Mouse (Mus musculus) embryonic facial prominence, embryonic 10.5 days (tissue): ENCODE data around the gene Nmnat3. TPM values are rescaled to one million over a fixed set of nuclear protein-coding genes. Genes with fewer than 3 reads are reported as not detected.
A peak's percentile ranks its signal among the peaks of the same experiment; 100 is the strongest.

Experiments
- DNase-seq: peaks from one replicate; pipeline ENCODE4 v3.0.0-alpha.2; 2017; ENCODE audit warnings: low spot score
- H3K27ac ChIP-seq: fragments of 300-500 bp; sonication (generic); replicated peaks from 2 replicates; pipeline ENCODE4 v1.5.1; 2016; ENCODE audit warnings: mild to moderate bottlenecking
- H3K27me3 ChIP-seq: fragments of 300-500 bp; sonication (generic); replicated peaks from 2 replicates; pipeline ENCODE4 v1.6.1; 2016; ENCODE audit warnings: low read depth, mild to moderate bottlenecking; ENCODE audit not compliant: poor library complexity, severe bottlenecking
- H3K36me3 ChIP-seq: fragments of 300-500 bp; sonication (generic); replicated peaks from 2 replicates; pipeline ENCODE4 v1.6.1; 2016; ENCODE audit warnings: mild to moderate bottlenecking, moderate library complexity
- H3K4me1 ChIP-seq: fragments of 300-500 bp; sonication (generic); 2 replicates; pipeline ENCODE4 v1.6.1; 2016
- H3K4me3 ChIP-seq: fragments of 300-500 bp; sonication (generic); 2 replicates; pipeline ENCODE4 v1.5.1; 2016; ENCODE audit warnings: mild to moderate bottlenecking, moderate library complexity
- H3K9me3 ChIP-seq: fragments of 300-500 bp; sonication (generic); 2 replicates; pipeline ENCODE4 v1.6.1; 2016; ENCODE audit warnings: mild to moderate bottlenecking
- WGBS: fragments of 180-500 bp; shearing (Covaris S2); methylation state at CpG from one replicate; pipeline ENCODE4 v1.1.7; 2016; 5-methylcytosine and 5-hydroxymethylcytosine counted together
- polyA plus RNA-seq: library from polyadenylated mRNA; unstranded; fragments of >200 nt; fragmentation: Nextera tagmentation; extraction: Ambion mirVana; gene quantifications from 2 replicates; pipeline ENCODE4 v1.2.1, GENCODE M21; 2016

The Nmnat3 gene
- polyA plus RNA-seq, 1 experiment from 2014 or later, result 3.4 TPM

GRCm38 (mm10) chr9:98290591-98290990 lies 3.4 kb downstream of the Nmnat3 start:
- Histone ChIP-seq H3K27me3 (no peaks in the 10 kb centered on the region), H3K9me3 (no peaks in the 10 kb centered on the region), H3K27ac (no peak overlapping the region), H3K36me3 (no peaks in the 10 kb centered on the region), H3K4me3 (no peak overlapping the region), H3K4me1 (peaks cover 3% of the 10 kb centered on the region)
- DNase-seq, result no peak
- WGBS, result 85% methylated on average over 1 of the region's 1 CpGs

- peak overlapping the region; percentile 68 for H3K4me3 ChIP-seq
- no peaks in the 10 kb centered on the region for H3K36me3 ChIP-seq
- no peaks in the 10 kb centered on the region for H3K9me3 ChIP-seq
- DNase-seq, result peak; percentile 92
- H3K27ac ChIP-seq, result peak overlapping the region; percentile 82
- WGBS, result 1% methylated on average over 56 of the region's 56 CpGs
- peaks cover 20% of the 10 kb centered on the region for H3K4me1 ChIP-seq
- peaks cover 18% of the 10 kb centered on the region for H3K27me3 ChIP-seq
These were observed 9.4 kb downstream of the Nmnat3 start for GRCm38 (mm10) chr9:98296383-98297201.

- WGBS, result 18% methylated on average over 12 of the region's 12 CpGs
- H3K27me3 ChIP-seq, result peaks cover 18% of the 10 kb centered on the region
- H3K9me3 ChIP-seq, result no peaks in the 10 kb centered on the region
- H3K4me1 ChIP-seq, result peaks cover 20% of the 10 kb centered on the region
- peak overlapping the region; percentile 68 for H3K4me3 ChIP-seq
- peak; percentile 15 for DNase-seq
- peak overlapping the region; percentile 82; the same call in 1 of the 2 replicates for H3K27ac ChIP-seq
- H3K36me3 ChIP-seq, result no peaks in the 10 kb centered on the region
These were observed 10.2 kb downstream of the Nmnat3 start for GRCm38 (mm10) chr9:98297234-98297936.

- Histone ChIP-seq H3K27me3 (peaks cover 18% of the 10 kb centered on the region), H3K4me3 (peak overlapping the region; percentile 68; the same call in 1 of the 2 replicates), H3K9me3 (no peaks in the 10 kb centered on the region), H3K4me1 (peaks cover 20% of the 10 kb centered on the region), H3K27ac (no peak overlapping the region), H3K36me3 (no peaks in the 10 kb centered on the region)
- WGBS, result 69% methylated on average over 6 of the region's 6 CpGs
- DNase-seq, result no peak
These were observed 10.8 kb downstream of the Nmnat3 start for GRCm38 (mm10) chr9:98297937-98298595.

GRCm38 (mm10) chr9:98298761-98299160 lies 11.5 kb downstream of the Nmnat3 start:
- Histone ChIP-seq H3K36me3 (no peaks in the 10 kb centered on the region), H3K4me1 (peaks cover 20% of the 10 kb centered on the region), H3K9me3 (no peaks in the 10 kb centered on the region), H3K27me3 (peaks cover 18% of the 10 kb centered on the region), H3K4me3 (no peak overlapping the region), H3K27ac (no peak overlapping the region)
- DNase-seq, result no peak
- WGBS, result 65% methylated on average over 3 of the region's 3 CpGs

- Histone ChIP-seq H3K9me3 (no peaks in the 10 kb centered on the region), H3K27ac (no peak overlapping the region), H3K36me3 (no peaks in the 10 kb centered on the region), H3K27me3 (peaks cover 18% of the 10 kb centered on the region), H3K4me3 (no peak overlapping the region), H3K4me1 (peaks cover 20% of the 10 kb centered on the region)
- 87% methylated on average over 7 of the region's 7 CpGs for WGBS
- no peak for DNase-seq
These were observed 12.0 kb downstream of the Nmnat3 start for GRCm38 (mm10) chr9:98299235-98299634.

GRCm38 (mm10) chr9:98300582-98300981 lies 13.3 kb downstream of the Nmnat3 start:
- no peaks in the 10 kb centered on the region for H3K9me3 ChIP-seq

GRCm38 (mm10) chr9:98307011-98307410 lies 19.8 kb downstream of the Nmnat3 start:
- Histone ChIP-seq H3K4me1 (no peaks in the 10 kb centered on the region), H3K27me3 (no peaks in the 10 kb centered on the region), H3K36me3 (no peaks in the 10 kb centered on the region), H3K4me3 (no peak overlapping the region), H3K9me3 (no peaks in the 10 kb centered on the region), H3K27ac (no peak overlapping the region)
- WGBS, result 88% methylated on average over 6 of the region's 6 CpGs
- DNase-seq, result no peak

More at GRCm38 (mm10) chr9:98300582-98300981, 13.3 kb downstream of the Nmnat3 start:
- Histone ChIP-seq H3K27me3 (peaks cover 18% of the 10 kb centered on the region), H3K4me1 (peaks cover 17% of the 10 kb centered on the region), H3K4me3 (no peak overlapping the region), H3K27ac (no peak overlapping the region), H3K36me3 (no peaks in the 10 kb centered on the region)
- WGBS, result 82% methylated on average over 7 of the region's 7 CpGs
- no peak for DNase-seq

- Histone ChIP-seq H3K27me3 (no peaks in the 10 kb centered on the region), H3K27ac (no peak overlapping the region), H3K9me3 (no peaks in the 10 kb centered on the region), H3K36me3 (no peaks in the 10 kb centered on the region), H3K4me1 (no peaks in the 10 kb centered on the region), H3K4me3 (no peak overlapping the region)
- WGBS, result 78% methylated on average over 12 of the region's 12 CpGs
- DNase-seq, result no peak
These were observed 24.2 kb downstream of the Nmnat3 start for GRCm38 (mm10) chr9:98311316-98311965.

- WGBS, result 88% methylated on average over 6 of the region's 6 CpGs
- no peak for DNase-seq
These were observed 25.6 kb downstream of the Nmnat3 start for GRCm38 (mm10) chr9:98312622-98313374.

GRCm38 (mm10) chr9:98313587-98313986 lies 26.4 kb downstream of the Nmnat3 start:
- H3K36me3 ChIP-seq, result no peaks in the 10 kb centered on the region
- DNase-seq, result no peak
- H3K4me3 ChIP-seq, result no peak overlapping the region
- no peaks in the 10 kb centered on the region for H3K4me1 ChIP-seq
- WGBS, result 84% methylated on average over 6 of the region's 6 CpGs
- no peaks in the 10 kb centered on the region for H3K9me3 ChIP-seq
- no peak overlapping the region for H3K27ac ChIP-seq
- no peaks in the 10 kb centered on the region for H3K27me3 ChIP-seq

More at GRCm38 (mm10) chr9:98312622-98313374, 25.6 kb downstream of the Nmnat3 start:
- no peak overlapping the region for H3K27ac ChIP-seq
- H3K27me3 ChIP-seq, result no peaks in the 10 kb centered on the region
- H3K4me3 ChIP-seq, result no peak overlapping the region
- H3K4me1 ChIP-seq, result no peaks in the 10 kb centered on the region
- no peaks in the 10 kb centered on the region for H3K9me3 ChIP-seq
- no peaks in the 10 kb centered on the region for H3K36me3 ChIP-seq
